Mouse (Mus musculus) G1E (cell line): Measurements from ENCODE around the gene Prss44.

Experiments
- CTCF ChIP-seq: IDR thresholded peaks from 2 replicates; pipeline ENCODE4 v1.5.1; 2012; ENCODE audit warnings: low read depth, low read length, inconsistent platforms, mixed read lengths
- GATA1 ChIP-seq: IDR thresholded peaks from 2 replicates; pipeline ENCODE4 v1.6.1; 2012; ENCODE audit warnings: borderline replicate concordance, low read length, inconsistent platforms, mixed read lengths
- POLR2AphosphoS5 ChIP-seq: IDR thresholded peaks from 2 replicates; pipeline ENCODE4 v1.6.1; 2012; ENCODE audit warnings: low read depth, low read length, inconsistent platforms; ENCODE audit not compliant: insufficient replicate concordance

- peak; percentile 83 for TF ChIP-seq CTCF
- TF ChIP-seq GATA1, result no peak
- no peak for TF ChIP-seq POLR2AphosphoS5
Measured at GRCm38 (mm10) chr9:110871030-110871429, 57.2 kb downstream of the Prss44 start.
